Mouse (Mus musculus): ENCODE measurements around the gene Speer2. TPM values are rescaled to one million over a fixed set of nuclear protein-coding genes. Genes with fewer than 3 reads are reported as not detected.

Gene Speer2
- polyA plus RNA-seq (2012) = not detected in 2 replicates

DNA sequence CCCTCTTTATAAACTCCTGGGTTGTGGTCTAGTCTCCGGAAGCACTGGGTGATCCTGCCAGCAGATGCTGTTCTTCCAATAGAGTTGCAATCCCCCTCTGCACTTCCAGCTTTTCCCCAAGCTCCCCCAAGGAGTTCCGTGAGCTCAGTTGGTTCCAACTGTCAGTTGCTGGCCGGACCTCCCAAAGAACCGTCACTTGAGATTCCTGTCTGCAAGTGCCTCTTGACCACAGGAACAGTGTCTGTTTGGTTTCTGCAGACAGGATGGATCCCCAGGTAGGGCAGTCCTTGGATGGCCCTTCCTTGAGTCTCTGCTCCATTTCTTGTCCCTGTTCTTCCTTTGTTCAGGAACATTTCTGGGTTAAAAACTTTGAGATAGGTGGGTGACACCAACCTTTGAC, at the start of gene Speer2:
Speer2 (minus strand) TSS at position 101 of the 400 bp plus-strand sequence.
- no peak for TF ChIP-seq GATA1 (IDR thresholded peaks at IDR 0.05; ENCODE audit: low read length)

DNA sequence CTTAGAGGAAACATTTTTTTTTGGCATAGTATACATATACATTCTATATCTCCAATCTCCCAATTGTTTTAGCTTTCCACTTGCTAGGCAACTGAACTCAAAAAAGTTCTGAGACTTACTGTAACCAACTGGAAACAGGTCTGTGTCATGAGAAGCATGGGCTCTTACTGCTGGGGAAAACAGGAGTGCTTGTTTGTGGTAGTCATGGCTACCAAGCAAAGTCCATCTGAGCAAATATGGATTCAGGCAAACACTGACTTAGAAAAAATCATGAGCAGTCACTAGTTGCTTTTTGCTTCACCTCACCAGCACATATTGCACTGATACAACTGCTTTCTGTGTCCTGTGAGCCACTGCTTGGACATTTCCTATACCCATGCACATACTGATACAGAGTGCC, 40.8 kb upstream of the Speer2 start:
- no peak for TF ChIP-seq GATA1 (IDR thresholded peaks at IDR 0.05; ENCODE audit: low read length)

DNA sequence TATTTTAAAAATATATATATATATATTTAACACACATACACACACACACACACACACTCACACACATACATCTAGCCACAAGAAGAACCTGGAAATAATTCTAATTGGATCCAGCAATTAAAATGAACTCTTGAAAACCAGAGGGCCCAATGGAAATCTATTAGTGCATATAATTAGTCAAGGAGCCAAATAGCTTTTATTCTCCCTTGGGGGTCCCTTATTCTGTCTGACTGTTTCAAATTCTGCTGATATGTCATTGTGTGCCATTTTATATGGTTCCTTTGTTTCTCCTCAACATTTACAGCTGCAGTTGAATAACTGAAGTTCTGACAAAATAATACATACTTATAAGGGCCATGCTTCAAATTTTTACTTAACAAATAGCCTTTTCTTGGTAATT, 17.2 kb upstream of the Speer2 start:
- TF ChIP-seq GATA1 (IDR thresholded peaks at IDR 0.05; ENCODE audit: low read length) = no peak

DNA sequence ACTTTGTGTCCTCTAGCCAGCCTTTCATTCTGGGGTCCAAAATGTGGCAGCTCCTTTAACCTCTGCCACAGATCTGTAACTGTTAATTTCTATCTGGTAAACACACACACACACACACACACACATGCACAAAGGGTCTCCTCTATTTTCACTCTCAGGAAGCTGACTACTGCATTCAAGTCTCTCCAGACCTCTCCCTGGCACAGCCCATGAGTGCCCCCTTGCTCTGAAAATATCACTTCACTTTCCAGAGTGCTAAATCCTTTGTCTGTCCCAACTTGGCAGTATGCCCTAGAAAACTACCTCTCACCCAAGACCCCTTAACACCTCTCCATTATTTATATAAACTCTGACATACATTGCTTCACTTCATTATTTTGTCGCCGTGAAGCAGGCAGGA, 26.9 kb downstream of the Speer2 start:
- TF ChIP-seq GATA1 (IDR thresholded peaks at IDR 0.05; ENCODE audit: low read length) = no peak

DNA sequence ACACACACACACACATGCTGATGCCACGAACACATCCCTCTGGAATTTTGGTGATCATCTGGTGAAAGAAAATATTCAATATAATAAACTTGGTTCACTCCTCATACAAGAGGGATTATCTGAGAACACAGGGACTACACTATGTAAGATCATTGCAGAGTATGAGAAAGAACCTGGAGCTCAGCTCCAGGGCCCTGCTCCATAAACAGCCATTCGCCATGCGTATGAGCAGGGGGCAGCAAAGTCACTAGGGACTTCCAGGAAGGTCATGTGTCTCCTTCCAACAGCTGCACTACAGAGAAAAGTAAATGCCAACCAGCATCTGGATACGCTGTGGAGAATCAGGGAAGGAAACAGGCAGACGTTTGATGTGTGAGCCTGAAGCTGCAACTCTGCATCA, 49.9 kb downstream of the Speer2 start:
- no peak for TF ChIP-seq GATA1 (IDR thresholded peaks at IDR 0.05; ENCODE audit: low read length)

Data from G1E-ER4 (cell line).